Mouse (Mus musculus): ENCODE data around the gene Bet1l.
A peak's percentile ranks its signal among the peaks of the same experiment; 100 is the strongest.

The Bet1l gene

GRCm38 (mm10) chr7:140858746-140859145 lies 1.4 kb upstream of the Bet1l start:
- DNase-seq (ENCODE audit: low read depth, low spot score): no peak

- DNase-seq (ENCODE audit: low read depth, low spot score): peak; percentile 85
Measured at GRCm38 (mm10) chr7:140856785-140857549, 410 bp downstream of the Bet1l start, which contains the start of gene Ric8a. Gene Ric8a (plus strand): TSS chr7:140856957.

GRCm38 (mm10) chr7:140855860-140856784 lies 1.3 kb downstream of the Bet1l start, which contains the start of gene Gm45785:
Gene Gm45785 (minus strand): TSS chr7:140856331.
- peak; percentile 81 for DNase-seq (ENCODE audit: low read depth, low spot score)

GRCm38 (mm10) chr7:140855181-140855580 lies 2.2 kb downstream of the Bet1l start:
- DNase-seq (ENCODE audit: low read depth, low spot score): no peak

- DNase-seq (ENCODE audit: low read depth, low spot score): no peak
Measured at GRCm38 (mm10) chr7:140854483-140854882, 2.9 kb downstream of the Bet1l start.

- no peak for DNase-seq (ENCODE audit: low read depth, low spot score)
Measured at GRCm38 (mm10) chr7:140853386-140853785, 4.0 kb downstream of the Bet1l start.

GRCm38 (mm10) chr7:140851916-140852315 lies 5.5 kb downstream of the Bet1l start:
- DNase-seq (ENCODE audit: low read depth, low spot score): no peak

- no peak for DNase-seq (ENCODE audit: low read depth, low spot score)
Measured at GRCm38 (mm10) chr7:140848591-140848990, 8.8 kb downstream of the Bet1l start.

GRCm38 (mm10) chr7:140847755-140848580 lies 9.4 kb downstream of the Bet1l start, which contains the start of gene Odf3:
Gene Odf3 (plus strand): TSS chr7:140847805.
- DNase-seq (ENCODE audit: low read depth, low spot score): no peak

GRCm38 (mm10) chr7:140846676-140847075 lies 10.7 kb downstream of the Bet1l start:
- no peak for DNase-seq (ENCODE audit: low read depth, low spot score)

GRCm38 (mm10) chr7:140845683-140846082 lies 11.7 kb downstream of the Bet1l start:
- DNase-seq (ENCODE audit: low read depth, low spot score): no peak

- DNase-seq (ENCODE audit: low read depth, low spot score): peak; percentile 92
Measured at GRCm38 (mm10) chr7:140844905-140845665, 12.3 kb downstream of the Bet1l start, which contains the start of gene Scgb1c1. Gene Scgb1c1 (plus strand): TSS chr7:140845547.

GRCm38 (mm10) chr7:140843806-140844205 lies 13.6 kb downstream of the Bet1l start:
- no peak for DNase-seq (ENCODE audit: low read depth, low spot score)

- DNase-seq (ENCODE audit: low read depth, low spot score): no peak
Measured at GRCm38 (mm10) chr7:140840750-140841735, 16.3 kb downstream of the Bet1l start.

GRCm38 (mm10) chr7:140839556-140839955 lies 17.8 kb downstream of the Bet1l start:
- DNase-seq (ENCODE audit: low read depth, low spot score): no peak

GRCm38 (mm10) chr7:140836243-140837115 lies 20.9 kb downstream of the Bet1l start:
- no peak for DNase-seq (ENCODE audit: low read depth, low spot score)

- no peak for DNase-seq (ENCODE audit: low read depth, low spot score)
Measured at GRCm38 (mm10) chr7:140835758-140836087, 21.7 kb downstream of the Bet1l start.

GRCm38 (mm10) chr7:140834968-140835757 lies 22.2 kb downstream of the Bet1l start, which contains the start of gene Urah:
Gene Urah (plus strand): TSS chr7:140835018.
- no peak for DNase-seq (ENCODE audit: low read depth, low spot score)
